Mouse (Mus musculus): ENCODE measurements around the gene Col6a3. TPM values are rescaled to one million over a fixed set of nuclear protein-coding genes. Genes with fewer than 3 reads are reported as not detected.

Col6a3 gene
- polyA plus RNA-seq, 1 experiment, result 186 TPM

DNA sequence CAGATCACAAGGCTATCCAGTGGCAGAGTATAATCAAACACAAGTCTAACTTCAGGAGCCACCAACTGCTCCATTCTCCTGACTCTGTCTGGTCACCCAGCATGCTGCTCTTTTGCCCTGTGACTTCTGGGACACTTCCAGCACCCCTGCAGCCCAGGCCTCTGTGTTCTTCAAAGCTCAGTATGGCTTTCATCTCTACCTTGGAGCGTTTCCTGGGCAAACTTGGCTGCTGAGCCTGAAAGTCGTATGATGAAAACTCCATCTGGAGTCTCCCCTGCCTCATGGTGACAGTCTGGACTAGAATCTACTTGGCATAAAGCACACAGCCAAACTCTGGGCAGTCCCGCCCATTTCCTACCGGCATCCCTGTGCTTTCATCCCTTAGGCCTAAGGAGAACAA, 95.2 kb downstream of the Col6a3 start:
- no peaks in the 10 kb centered on the region for H3K27me3 ChIP-seq (ENCODE audit: control insufficient read depth, insufficient read depth, insufficient read length)
- no peak overlapping the region for H3K4me2 ChIP-seq (ENCODE audit: low read depth)
- no peak for TF ChIP-seq TCF12 (IDR thresholded peaks at IDR 0.05; ENCODE audit: insufficient read depth, poor library complexity, severe bottlenecking)
- no peak for TF ChIP-seq CEBPB (IDR thresholded peaks at IDR 0.05; ENCODE audit: insufficient read depth, poor library complexity, severe bottlenecking)
- TF ChIP-seq MYOD1 (IDR thresholded peaks at IDR 0.05; ENCODE audit: control insufficient read depth in 1 of 3, insufficient read length in 2 of 3, low read depth in 2 of 3), result no peak
- no peak for TF ChIP-seq USF1 (IDR thresholded peaks at IDR 0.05; ENCODE audit: low read depth)
- TF ChIP-seq TCF3 (IDR thresholded peaks at IDR 0.05; ENCODE audit: insufficient read length, low read depth), result no peak
- no peak for TF ChIP-seq MAX (IDR thresholded peaks at IDR 0.05; ENCODE audit: low read depth)
- no peak for TF ChIP-seq SRF (IDR thresholded peaks at IDR 0.05; ENCODE audit: control insufficient read depth, insufficient read length, low read depth)
- no peak for TF ChIP-seq POLR2AphosphoS2 (IDR thresholded peaks at IDR 0.05; ENCODE audit: insufficient read length, low read depth)
- TF ChIP-seq POLR2A (IDR thresholded peaks at IDR 0.05; ENCODE audit: insufficient read length, low read depth), result no peak
- no peak for TF ChIP-seq MYOG (IDR thresholded peaks at IDR 0.05; ENCODE audit: control insufficient read depth in 1 of 3, insufficient read depth in 1 of 3, insufficient read length in 2 of 3, low read depth in 2 of 3)
- TF ChIP-seq E2F4 (IDR thresholded peaks at IDR 0.05; ENCODE audit: insufficient read depth), result no peak
- TF ChIP-seq REST (IDR thresholded peaks at IDR 0.05; ENCODE audit: insufficient read depth, insufficient read length), result no peak
- no peak overlapping the region for H3K4me3 ChIP-seq
- H3ac ChIP-seq (ENCODE audit: control insufficient read depth, insufficient read length), result no peak overlapping the region
- no peaks in the 10 kb centered on the region for H3K36me3 ChIP-seq (ENCODE audit: control insufficient read depth, insufficient read depth)
- H3K79me2 ChIP-seq (ENCODE audit: control insufficient read depth, insufficient read depth), result no peaks in the 10 kb centered on the region

DNA sequence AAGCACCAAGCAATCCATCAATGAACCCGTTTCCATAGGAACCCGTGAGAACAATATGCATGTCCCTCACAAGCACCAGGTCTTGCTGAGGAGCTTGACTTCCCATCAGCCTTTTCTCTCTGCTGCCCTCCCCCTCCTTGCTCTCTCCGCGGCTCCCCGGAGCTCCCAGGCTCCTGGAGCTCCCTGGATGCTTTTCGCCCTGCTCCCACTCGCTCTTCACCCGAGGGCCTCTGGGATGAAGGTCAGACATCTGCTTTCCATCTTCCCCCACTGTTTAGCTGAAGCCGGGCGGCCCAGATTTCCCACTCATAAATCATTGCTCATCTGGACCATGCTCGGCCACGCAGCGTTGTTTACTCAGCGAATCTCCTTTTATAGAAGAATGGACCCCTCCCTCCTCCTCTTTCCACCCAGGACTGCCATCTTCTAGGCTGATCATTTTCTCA, 99.8 kb downstream of the Col6a3 start:
- no peak for TF ChIP-seq POLR2A (IDR thresholded peaks at IDR 0.05; ENCODE audit: insufficient read length, low read depth)
- no peak for TF ChIP-seq CEBPB (IDR thresholded peaks at IDR 0.05; ENCODE audit: insufficient read depth, poor library complexity, severe bottlenecking)
- no peak for TF ChIP-seq SRF (IDR thresholded peaks at IDR 0.05; ENCODE audit: control insufficient read depth, insufficient read length, low read depth)
- no peak for TF ChIP-seq MYOD1 (IDR thresholded peaks at IDR 0.05; ENCODE audit: control insufficient read depth in 1 of 3, insufficient read length in 2 of 3, low read depth in 2 of 3)
- no peak for TF ChIP-seq TCF12 (IDR thresholded peaks at IDR 0.05; ENCODE audit: insufficient read depth, poor library complexity, severe bottlenecking)
- no peak for TF ChIP-seq MAX (IDR thresholded peaks at IDR 0.05; ENCODE audit: low read depth)
- TF ChIP-seq POLR2AphosphoS2 (IDR thresholded peaks at IDR 0.05; ENCODE audit: insufficient read length, low read depth), result no peak
- TF ChIP-seq MYOG (IDR thresholded peaks at IDR 0.05; ENCODE audit: control insufficient read depth in 1 of 3, insufficient read depth in 1 of 3, insufficient read length in 2 of 3, low read depth in 2 of 3), result no peak
- no peak overlapping the region for H3ac ChIP-seq (ENCODE audit: control insufficient read depth, insufficient read length)
- no peaks in the 10 kb centered on the region for H3K36me3 ChIP-seq (ENCODE audit: control insufficient read depth, insufficient read depth)
- H3K4me3 ChIP-seq, result no peak overlapping the region
- no peaks in the 10 kb centered on the region for H3K27me3 ChIP-seq (ENCODE audit: control insufficient read depth, insufficient read depth, insufficient read length)
- peak overlapping the region; percentile 10 for H3K4me2 ChIP-seq (ENCODE audit: low read depth)
- no peaks in the 10 kb centered on the region for H3K79me2 ChIP-seq (ENCODE audit: control insufficient read depth, insufficient read depth)

DNA sequence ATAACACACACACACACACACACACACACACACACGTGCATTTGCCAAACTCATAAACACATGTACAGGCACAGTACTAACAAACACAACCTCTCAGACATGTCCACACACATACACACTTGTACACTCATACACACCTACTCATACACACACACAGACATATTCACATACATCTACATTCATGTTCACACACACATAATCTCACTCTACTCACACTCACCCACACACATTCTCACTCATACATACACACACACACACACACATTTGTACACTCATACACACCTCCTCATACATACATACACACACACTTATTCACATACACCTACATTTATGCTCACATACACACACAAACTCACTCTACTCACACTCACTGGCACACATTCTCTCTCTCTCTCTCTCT, 100.3 kb downstream of the Col6a3 start:
- Histone ChIP-seq H3ac (ENCODE audit: control insufficient read depth, insufficient read length) (no peak overlapping the region), H3K4me3 (no peak overlapping the region), H3K36me3 (ENCODE audit: control insufficient read depth, insufficient read depth) (no peaks in the 10 kb centered on the region), H3K79me2 (ENCODE audit: control insufficient read depth, insufficient read depth) (no peaks in the 10 kb centered on the region), H3K27me3 (ENCODE audit: control insufficient read depth, insufficient read depth, insufficient read length) (no peaks in the 10 kb centered on the region), H3K4me2 (ENCODE audit: low read depth) (no peak overlapping the region)
- TF ChIP-seq CEBPB (IDR thresholded peaks at IDR 0.05; ENCODE audit: insufficient read depth, poor library complexity, severe bottlenecking), result no peak
- no peak for TF ChIP-seq SRF (IDR thresholded peaks at IDR 0.05; ENCODE audit: control insufficient read depth, insufficient read length, low read depth)
- TF ChIP-seq MAX (IDR thresholded peaks at IDR 0.05; ENCODE audit: low read depth), result no peak
- no peak for TF ChIP-seq TCF3 (IDR thresholded peaks at IDR 0.05; ENCODE audit: insufficient read length, low read depth)

DNA sequence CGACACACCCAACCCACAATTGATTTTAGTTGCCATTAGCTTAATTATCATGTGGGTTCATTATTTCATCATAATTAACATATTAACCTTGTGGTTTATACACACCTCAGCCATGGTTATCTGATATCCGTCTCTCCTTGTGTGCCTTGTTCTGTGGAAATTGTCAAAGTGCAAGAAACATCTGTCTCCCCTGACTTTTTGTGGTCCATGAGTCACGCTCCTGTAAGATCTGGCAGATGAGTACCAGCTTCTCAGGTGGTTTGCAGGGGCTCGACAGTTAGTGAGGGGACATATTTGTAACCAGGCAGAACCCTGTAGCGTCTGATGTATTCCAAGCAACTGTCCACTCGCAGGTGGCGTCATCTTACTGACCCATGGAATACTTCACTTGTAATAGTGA, 101.1 kb downstream of the Col6a3 start:
- Histone ChIP-seq H3K4me3 (no peak overlapping the region), H3K27me3 (ENCODE audit: control insufficient read depth, insufficient read depth, insufficient read length) (no peaks in the 10 kb centered on the region), H3ac (ENCODE audit: control insufficient read depth, insufficient read length) (no peak overlapping the region), H3K4me2 (ENCODE audit: low read depth) (no peak overlapping the region), H3K36me3 (ENCODE audit: control insufficient read depth, insufficient read depth) (no peaks in the 10 kb centered on the region), H3K79me2 (ENCODE audit: control insufficient read depth, insufficient read depth) (no peaks in the 10 kb centered on the region)
- TF ChIP-seq POLR2A (IDR thresholded peaks at IDR 0.05; ENCODE audit: insufficient read length, low read depth), result no peak
- TF ChIP-seq REST (IDR thresholded peaks at IDR 0.05; ENCODE audit: insufficient read depth, insufficient read length), result no peak
- TF ChIP-seq MYOD1 (IDR thresholded peaks at IDR 0.05; ENCODE audit: control insufficient read depth in 1 of 3, insufficient read length in 2 of 3, low read depth in 2 of 3), result no peak
- no peak for TF ChIP-seq POLR2AphosphoS2 (IDR thresholded peaks at IDR 0.05; ENCODE audit: insufficient read length, low read depth)

DNA sequence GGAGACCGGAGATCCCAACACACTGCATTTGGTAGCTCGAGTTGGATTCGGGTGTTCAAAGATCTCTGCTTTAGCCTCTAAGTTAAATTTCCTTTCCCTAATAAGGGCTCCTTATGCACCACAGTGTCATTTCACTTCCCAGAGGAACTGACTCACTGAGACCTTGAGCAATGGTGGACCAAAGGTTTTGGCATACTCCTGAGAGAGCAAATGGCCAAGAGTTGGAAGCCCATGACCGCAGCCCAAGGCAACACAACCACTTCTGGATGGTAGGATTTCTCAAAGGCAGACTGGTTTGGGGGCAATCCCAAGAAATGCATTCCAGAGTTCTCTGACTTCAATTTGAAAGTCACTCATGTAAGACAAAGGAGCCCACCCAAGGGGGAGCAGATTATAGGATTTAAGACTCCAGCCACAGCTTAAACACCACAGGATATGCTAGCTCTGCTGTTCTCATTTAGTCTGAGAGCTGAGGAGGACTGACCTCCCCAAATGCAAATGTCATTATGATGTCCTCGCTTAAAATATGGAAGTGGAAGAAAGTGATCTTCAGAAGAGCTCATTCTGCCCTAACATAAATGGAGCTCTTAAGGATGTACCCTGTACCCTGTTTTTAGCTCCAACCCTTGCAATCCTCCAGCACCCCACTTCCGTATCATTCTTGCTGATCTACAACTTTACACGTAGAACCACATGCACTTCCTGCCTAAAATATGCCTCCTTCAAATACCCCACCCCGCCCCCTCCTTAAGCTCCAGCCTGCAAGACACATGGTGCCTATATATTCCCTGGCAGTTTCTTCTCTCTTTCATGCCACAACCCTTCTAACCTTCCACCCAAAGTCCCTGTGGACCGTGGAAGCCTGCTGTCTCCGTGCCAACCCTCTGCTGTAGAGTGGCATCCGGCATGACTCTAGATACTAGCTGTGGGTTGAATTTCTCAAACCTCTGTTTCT, 103.3 kb downstream of the Col6a3 start:
- Histone ChIP-seq H3K4me3 (no peak overlapping the region), H3K4me2 (ENCODE audit: low read depth) (no peak overlapping the region), H3ac (ENCODE audit: control insufficient read depth, insufficient read length) (no peak overlapping the region), H3K79me2 (ENCODE audit: control insufficient read depth, insufficient read depth) (no peaks in the 10 kb centered on the region), H3K27me3 (ENCODE audit: control insufficient read depth, insufficient read depth, insufficient read length) (no peaks in the 10 kb centered on the region), H3K36me3 (ENCODE audit: control insufficient read depth, insufficient read depth) (no peaks in the 10 kb centered on the region)
- no peak for TF ChIP-seq POLR2AphosphoS2 (IDR thresholded peaks at IDR 0.05; ENCODE audit: insufficient read length, low read depth)
- no peak for TF ChIP-seq TCF12 (IDR thresholded peaks at IDR 0.05; ENCODE audit: insufficient read depth, poor library complexity, severe bottlenecking)
- TF ChIP-seq TCF3 (IDR thresholded peaks at IDR 0.05; ENCODE audit: insufficient read length, low read depth), result no peak
- TF ChIP-seq MYOD1 (IDR thresholded peaks at IDR 0.05; ENCODE audit: control insufficient read depth in 1 of 3, insufficient read length in 2 of 3, low read depth in 2 of 3), result no peak
- TF ChIP-seq REST (IDR thresholded peaks at IDR 0.05; ENCODE audit: insufficient read depth, insufficient read length), result no peak
- TF ChIP-seq CEBPB (IDR thresholded peaks at IDR 0.05; ENCODE audit: insufficient read depth, poor library complexity, severe bottlenecking), result no peak
- TF ChIP-seq E2F4 (IDR thresholded peaks at IDR 0.05; ENCODE audit: insufficient read depth), result no peak
- TF ChIP-seq MYOG (IDR thresholded peaks at IDR 0.05; ENCODE audit: control insufficient read depth in 1 of 3, insufficient read depth in 1 of 3, insufficient read length in 2 of 3, low read depth in 2 of 3), result no peak

Measured in myocyte (in vitro differentiated cells).